Mouse (Mus musculus): Measurements from ENCODE around the gene Chrnd. TPM values are rescaled to one million over a fixed set of nuclear protein-coding genes. Genes with fewer than 3 reads are reported as not detected.
A peak's percentile ranks its signal among the peaks of the same experiment; 100 is the strongest.

Gene Chrnd
- polyA plus RNA-seq, 1 experiment from 2014 or later = 0.13 TPM

DNA sequence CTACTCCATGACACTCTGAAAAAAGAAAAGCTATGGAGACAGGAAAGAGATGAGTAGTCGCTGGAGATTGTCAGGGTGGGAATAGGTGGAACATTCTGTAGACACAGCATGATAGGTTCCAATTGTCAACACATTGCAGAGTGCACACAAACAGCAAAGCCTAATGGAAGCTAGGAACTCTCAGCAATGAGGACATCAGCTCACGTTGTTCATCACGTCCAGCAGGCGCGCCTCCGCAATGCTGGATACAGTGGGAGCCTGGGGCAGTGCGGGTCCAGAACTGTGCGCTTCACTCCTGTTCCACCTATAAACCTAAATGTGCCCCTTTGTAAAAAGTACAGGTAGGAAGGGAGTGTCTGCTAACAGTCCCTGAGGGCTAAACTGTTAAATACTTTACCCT lies 52.6 kb downstream of the Chrnd start:
- Histone ChIP-seq H3K4me3 (replicated peaks) (no peak overlapping the region), H3K27me3 (no peaks in the 10 kb centered on the region), H3K9me3 (replicated peaks) (no peaks in the 10 kb centered on the region), H3K4me2 (no peak overlapping the region), H3K36me3 (peaks cover 7% of the 10 kb centered on the region; the same call in 1 of the 2 replicates), H3K27ac (no peak overlapping the region), H3K9ac (no peak overlapping the region), H3K4me1 (replicated peaks) (peaks cover 14% of the 10 kb centered on the region)
- no peak for DNase-seq
- 88% methylated on average over 8 of the region's 8 CpGs for WGBS (ENCODE audit: insufficient replicate concordance)
- ATAC-seq (ENCODE audit: low read depth) = no peak

DNA sequence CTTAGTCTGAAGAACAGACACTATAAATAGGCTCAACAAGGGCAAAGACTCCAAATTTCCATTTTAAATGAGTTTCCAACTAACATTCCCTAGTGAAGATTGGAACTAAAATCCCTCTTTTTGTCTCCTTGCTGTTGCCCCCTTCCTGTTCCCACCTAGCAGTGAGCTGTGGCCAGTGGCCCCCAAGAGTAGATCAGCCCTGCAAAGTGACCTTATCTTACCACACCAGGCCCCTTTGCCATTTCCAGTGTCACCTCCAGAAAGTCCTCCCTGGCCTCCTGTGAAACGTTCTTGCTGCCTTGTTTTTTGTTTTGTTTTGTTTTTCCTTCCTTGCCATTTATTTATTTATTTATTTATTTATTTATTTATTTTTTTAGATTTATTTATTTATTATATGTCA lies 55.0 kb downstream of the Chrnd start:
- H3K9me3 ChIP-seq (replicated peaks) = no peaks in the 10 kb centered on the region
- H3K9ac ChIP-seq = no peak overlapping the region
- peak; percentile 62 for ATAC-seq (ENCODE audit: low read depth)
- peaks cover 14% of the 10 kb centered on the region for H3K4me1 ChIP-seq (replicated peaks)
- no peaks in the 10 kb centered on the region for H3K27me3 ChIP-seq
- no peak for DNase-seq
- H3K27ac ChIP-seq = no peak overlapping the region
- no peaks in the 10 kb centered on the region for H3K36me3 ChIP-seq
- no peak overlapping the region for H3K4me2 ChIP-seq
- H3K4me3 ChIP-seq (replicated peaks) = no peak overlapping the region
- 10% methylated on average over 1 of the region's 1 CpGs for WGBS (ENCODE audit: insufficient replicate concordance)

DNA sequence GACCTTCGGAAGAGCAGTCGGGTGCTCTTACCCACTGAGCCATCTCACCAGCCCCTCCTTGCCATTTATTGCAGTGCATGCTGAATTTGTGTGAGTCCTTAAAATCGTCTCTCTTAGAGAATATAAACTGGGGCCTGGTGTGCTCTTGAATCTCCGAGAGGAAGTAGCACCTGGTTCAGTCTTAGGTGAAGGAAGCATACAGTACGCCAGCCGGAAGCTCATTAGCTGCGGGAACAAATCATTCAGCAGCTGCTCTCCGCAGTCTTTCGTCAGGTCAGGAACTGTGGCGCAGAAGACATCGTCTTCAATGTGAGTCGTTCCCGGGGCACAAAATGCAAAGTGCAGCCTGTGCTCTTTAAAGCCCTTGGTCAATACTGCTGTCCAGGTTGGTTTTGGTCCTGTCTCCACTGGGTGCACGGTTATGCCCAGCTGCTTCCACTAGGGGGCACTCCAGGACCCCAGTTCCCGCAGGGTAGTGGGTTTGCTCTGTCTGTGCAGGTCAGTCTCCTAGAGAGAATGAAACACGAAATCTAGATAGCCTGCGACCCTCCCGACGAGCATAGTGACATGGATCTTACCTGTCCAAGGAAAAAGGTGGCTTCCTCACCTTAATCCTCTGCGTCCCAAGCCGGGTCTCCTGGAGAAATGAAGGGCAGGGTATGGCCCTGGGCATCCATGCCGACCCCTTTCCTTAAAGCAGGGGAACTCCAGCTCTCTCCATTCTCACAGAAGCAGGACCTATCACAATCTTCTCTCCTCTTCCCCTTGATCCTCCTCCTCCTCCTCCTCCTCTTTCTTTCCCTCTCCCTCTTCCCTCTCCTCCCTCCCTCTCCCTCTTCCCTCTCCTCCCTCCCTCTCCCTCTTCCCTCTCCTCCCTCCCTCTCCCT lies 55.8 kb downstream of the Chrnd start:
- Histone ChIP-seq H3K4me2 (peak overlapping the region; percentile 45), H3K9ac (no peak overlapping the region), H3K9me3 (replicated peaks) (no peaks in the 10 kb centered on the region), H3K4me1 (replicated peaks) (peaks cover 14% of the 10 kb centered on the region), H3K27me3 (no peaks in the 10 kb centered on the region), H3K36me3 (no peaks in the 10 kb centered on the region), H3K27ac (no peak overlapping the region), H3K4me3 (replicated peaks) (no peak overlapping the region)
- ATAC-seq (ENCODE audit: low read depth) = peak; percentile 80
- WGBS (ENCODE audit: insufficient replicate concordance) = 23% methylated on average over 22 of the region's 22 CpGs
- peak; percentile 53 for DNase-seq

Other genes starting within 250 kb of the Chrnd start
- gene Alppl2, start 100.7 kb upstream of the Chrnd start, polyA plus RNA-seq (2015; fragmentation: Nextera tagmentation; extraction: Ambion mirVana) = not detected in 2 replicates
- not detected in 2 replicates for gene Alpi, start 89.0 kb upstream of the Chrnd start, polyA plus RNA-seq (2015; fragmentation: Nextera tagmentation; extraction: Ambion mirVana)
- not detected in 2 replicates for gene Akp3, start 65.6 kb upstream of the Chrnd start, polyA plus RNA-seq (2015; fragmentation: Nextera tagmentation; extraction: Ambion mirVana)
- 0.12 TPM in 1 of 2 replicates, not detected in the other for gene Ecel1, start 34.1 kb upstream of the Chrnd start, polyA plus RNA-seq (2015; fragmentation: Nextera tagmentation; extraction: Ambion mirVana)
- not detected in 2 replicates for gene Prss56, start 7.3 kb upstream of the Chrnd start, polyA plus RNA-seq (2015; fragmentation: Nextera tagmentation; extraction: Ambion mirVana)
- gene Chrng, start 14.1 kb downstream of the Chrnd start, polyA plus RNA-seq (2015; fragmentation: Nextera tagmentation; extraction: Ambion mirVana) = 0.34 and 0.70 TPM in 2 replicates
- gene Eif4e2, start 23.3 kb downstream of the Chrnd start, polyA plus RNA-seq (2015; fragmentation: Nextera tagmentation; extraction: Ambion mirVana) = 101 and 109 TPM in 2 replicates
- 0.07 TPM in 1 of 2 replicates, not detected in the other for gene Efhd1, start 73.8 kb downstream of the Chrnd start, polyA plus RNA-seq (2015; fragmentation: Nextera tagmentation; extraction: Ambion mirVana)
- gene Gigyf2, start 136.4 kb downstream of the Chrnd start, polyA plus RNA-seq (2015; fragmentation: Nextera tagmentation; extraction: Ambion mirVana) = 18.7 and 21.2 TPM in 2 replicates
- gene Kcnj13, start 204.1 kb downstream of the Chrnd start, polyA plus RNA-seq (2015; fragmentation: Nextera tagmentation; extraction: Ambion mirVana) = 0.32 and 0.35 TPM in 2 replicates

All from liver, embryonic 13.5 days (tissue).